Mouse (Mus musculus) liver, embryonic 13.5 days (tissue): ENCODE measurements around the gene Maff. TPM values are rescaled to one million over a fixed set of nuclear protein-coding genes. Genes with fewer than 3 reads are reported as not detected.

Source experiments
- ATAC-seq: fragments of 200-750 bp; cut with Nextera tagmentation; 2 replicates; pipeline ENCODE4 v1.8.0; 2017; ENCODE audit warnings: low read depth, mild to moderate bottlenecking, moderate number of reproducible peaks, moderate library complexity
- DNase-seq: peaks from one replicate; pipeline ENCODE4 v3.0.0; 2022
- H3K27ac ChIP-seq: fragments of 300-500 bp; sonication (generic); 2 replicates; pipeline ENCODE4 v1.5.1; 2015; ENCODE audit warnings: moderate library complexity, mild to moderate bottlenecking, inconsistent platforms
- H3K27me3 ChIP-seq: fragments of 300-500 bp; sonication (generic); 2 replicates; pipeline ENCODE4 v1.6.1; 2015; ENCODE audit warnings: mild to moderate bottlenecking, inconsistent platforms
- H3K36me3 ChIP-seq: fragments of 300-500 bp; sonication (generic); 2 replicates; pipeline ENCODE4 v1.6.1; 2015; ENCODE audit warnings: mild to moderate bottlenecking, inconsistent platforms
- H3K4me1 ChIP-seq: fragments of 300-500 bp; sonication (generic); replicated peaks from 2 replicates; pipeline ENCODE4 v1.6.1; 2015; ENCODE audit warnings: inconsistent platforms
- H3K4me2 ChIP-seq: fragments of 300-500 bp; sonication (generic); 2 replicates; pipeline ENCODE4 v1.6.1; 2015; ENCODE audit warnings: inconsistent platforms, mild to moderate bottlenecking, moderate library complexity
- H3K4me3 ChIP-seq: fragments of 300-500 bp; sonication (generic); replicated peaks from 2 replicates; pipeline ENCODE4 v1.5.1; 2015; ENCODE audit warnings: mild to moderate bottlenecking, inconsistent platforms
- H3K9ac ChIP-seq: fragments of 300-500 bp; sonication (generic); 2 replicates; pipeline ENCODE4 v1.6.1; 2015; ENCODE audit warnings: mild to moderate bottlenecking, inconsistent platforms
- H3K9me3 ChIP-seq: fragments of 300-500 bp; sonication (generic); replicated peaks from 2 replicates; pipeline ENCODE4 v1.6.1; 2016; ENCODE audit warnings: inconsistent platforms
- WGBS: fragments of 180-500 bp; shearing (Covaris S2); methylation state at CpG from one replicate; pipeline ENCODE4 v1.1.7; 2015; ENCODE audit not compliant: insufficient replicate concordance; 5-methylcytosine and 5-hydroxymethylcytosine counted together
- polyA plus RNA-seq: library from polyadenylated mRNA; unstranded; fragments of >200 nt; fragmentation: Nextera tagmentation; extraction: Ambion mirVana; gene quantifications from 2 replicates; pipeline ENCODE4 v1.2.1, GENCODE M21; 2015

The Maff gene
- polyA plus RNA-seq, 1 experiment from 2014 or later: 0.95 TPM

DNA sequence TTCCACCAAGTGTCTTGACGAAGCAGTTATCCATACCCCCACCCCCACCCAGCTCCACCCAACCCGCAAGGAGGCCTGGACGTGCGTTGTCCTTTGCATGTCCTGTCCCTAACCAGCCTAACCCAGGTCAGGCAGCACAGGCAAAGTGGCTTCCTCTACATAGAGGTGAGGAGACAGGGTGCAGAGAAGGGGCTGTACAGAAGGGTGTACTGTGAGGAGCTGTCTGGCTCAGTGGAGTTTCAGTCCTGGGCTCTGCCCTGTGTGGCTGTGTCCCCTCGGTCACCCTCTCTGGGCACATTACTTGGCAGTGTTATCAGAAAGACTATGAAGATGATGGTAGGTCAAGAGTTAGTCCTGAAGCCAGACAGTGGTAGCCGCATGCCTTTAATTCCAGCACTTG is 6.1 kb downstream of the Maff start:
- no peak for DNase-seq
- H3K4me2 ChIP-seq: no peak overlapping the region
- H3K36me3 ChIP-seq: no peaks in the 10 kb centered on the region
- no peak for ATAC-seq
- H3K27me3 ChIP-seq: peaks cover 33% of the 10 kb centered on the region
- H3K27ac ChIP-seq: no peak overlapping the region
- no peak overlapping the region for H3K4me3 ChIP-seq
- H3K4me1 ChIP-seq: peaks cover 78% of the 10 kb centered on the region
- H3K9me3 ChIP-seq: no peaks in the 10 kb centered on the region
- H3K9ac ChIP-seq: no peak overlapping the region
- 62% methylated on average over 6 of the region's 6 CpGs for WGBS

DNA sequence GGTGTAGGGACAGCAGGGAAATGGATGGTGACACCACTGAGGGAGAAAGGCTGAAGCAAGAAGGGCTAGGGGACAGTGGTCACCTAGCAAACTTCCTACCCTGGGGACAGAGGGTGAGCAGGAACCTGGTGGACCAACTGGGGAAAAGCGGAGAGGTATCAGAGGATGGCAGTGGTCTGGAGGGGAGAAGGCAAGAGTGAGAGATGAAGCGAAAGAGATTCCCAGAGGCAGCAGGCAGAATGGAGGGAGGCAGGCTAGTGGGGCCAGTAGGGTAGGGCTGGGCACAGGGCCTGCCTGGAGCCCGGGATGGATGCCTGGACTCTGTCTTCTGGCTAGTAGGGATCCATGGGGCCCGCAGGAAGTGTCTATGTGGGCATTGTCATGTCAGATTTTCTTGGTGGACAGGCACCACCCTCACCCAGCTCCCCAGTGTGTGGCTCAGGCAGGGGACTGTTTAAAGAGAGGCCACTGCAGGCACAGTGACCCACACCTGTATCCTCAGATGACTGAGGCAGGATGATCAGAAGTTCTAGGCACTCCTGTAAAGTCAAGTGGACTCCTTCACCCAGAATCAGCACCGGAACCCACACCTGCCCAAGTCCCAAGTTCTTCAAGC is 7.4 kb downstream of the Maff start:
- H3K36me3 ChIP-seq: no peaks in the 10 kb centered on the region
- WGBS: 77% methylated on average over 5 of the region's 5 CpGs
- H3K4me3 ChIP-seq: no peak overlapping the region
- H3K27me3 ChIP-seq: peaks cover 26% of the 10 kb centered on the region
- no peak overlapping the region for H3K4me2 ChIP-seq
- peaks cover 76% of the 10 kb centered on the region for H3K4me1 ChIP-seq
- no peak for ATAC-seq
- no peaks in the 10 kb centered on the region for H3K9me3 ChIP-seq
- no peak for DNase-seq
- no peak overlapping the region for H3K9ac ChIP-seq
- H3K27ac ChIP-seq: no peak overlapping the region

DNA sequence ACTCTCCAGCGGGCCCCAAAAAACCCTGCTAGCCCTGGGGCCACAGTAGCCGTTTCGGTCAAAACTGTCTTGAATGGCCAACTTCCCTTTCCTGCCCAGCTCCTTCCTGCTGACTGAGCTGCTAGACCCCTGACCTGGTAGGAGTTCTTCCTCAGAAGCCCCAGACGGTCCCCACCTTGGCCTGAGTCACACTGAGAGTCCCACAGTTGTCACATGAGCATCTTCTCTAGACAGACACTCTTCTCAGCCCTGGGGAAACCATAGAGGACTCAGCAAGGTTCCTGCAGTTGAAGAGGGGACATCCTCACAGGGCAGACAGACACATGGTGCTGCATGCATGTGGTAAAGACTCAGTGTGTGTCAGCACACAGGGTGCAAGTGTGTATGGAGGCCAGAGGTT is 8.2 kb downstream of the Maff start:
- WGBS: 35% methylated on average over 4 of the region's 4 CpGs
- ATAC-seq: no peak
- Histone ChIP-seq H3K27ac (no peak overlapping the region), H3K4me1 (peaks cover 71% of the 10 kb centered on the region), H3K36me3 (no peaks in the 10 kb centered on the region), H3K9ac (no peak overlapping the region), H3K4me3 (no peak overlapping the region), H3K9me3 (no peaks in the 10 kb centered on the region), H3K27me3 (peaks cover 19% of the 10 kb centered on the region), H3K4me2 (no peak overlapping the region)
- no peak for DNase-seq

DNA sequence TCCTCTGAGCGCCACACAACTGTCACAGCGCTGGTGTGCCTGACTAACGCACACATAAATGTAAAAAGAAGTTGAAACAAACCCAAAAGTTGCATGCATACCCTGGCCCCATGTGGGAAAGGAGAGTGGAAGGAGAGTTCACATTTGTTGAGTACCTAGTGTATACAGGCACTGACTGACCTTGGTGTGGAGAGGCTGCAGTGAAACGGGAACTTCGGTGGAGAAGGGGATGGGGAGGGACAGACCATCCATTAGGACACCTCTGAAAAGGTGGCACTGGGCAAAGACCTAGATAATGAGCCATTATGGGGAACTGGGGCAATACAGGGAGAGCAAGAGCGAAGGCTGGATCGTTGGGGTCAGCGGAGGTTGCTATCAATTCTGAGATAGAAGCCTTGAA is 10.1 kb downstream of the Maff start:
- peak overlapping the region; percentile 53 for H3K4me3 ChIP-seq
- H3K4me2 ChIP-seq: peak overlapping the region; percentile 81
- no peaks in the 10 kb centered on the region for H3K36me3 ChIP-seq
- peaks cover 19% of the 10 kb centered on the region for H3K27me3 ChIP-seq
- H3K9ac ChIP-seq: peak overlapping the region; percentile 70
- H3K4me1 ChIP-seq: peaks cover 76% of the 10 kb centered on the region
- ATAC-seq (no peak), DNase-seq (no peak)
- no peak overlapping the region for H3K27ac ChIP-seq
- 62% methylated on average over 8 of the region's 8 CpGs for WGBS
- no peaks in the 10 kb centered on the region for H3K9me3 ChIP-seq

DNA sequence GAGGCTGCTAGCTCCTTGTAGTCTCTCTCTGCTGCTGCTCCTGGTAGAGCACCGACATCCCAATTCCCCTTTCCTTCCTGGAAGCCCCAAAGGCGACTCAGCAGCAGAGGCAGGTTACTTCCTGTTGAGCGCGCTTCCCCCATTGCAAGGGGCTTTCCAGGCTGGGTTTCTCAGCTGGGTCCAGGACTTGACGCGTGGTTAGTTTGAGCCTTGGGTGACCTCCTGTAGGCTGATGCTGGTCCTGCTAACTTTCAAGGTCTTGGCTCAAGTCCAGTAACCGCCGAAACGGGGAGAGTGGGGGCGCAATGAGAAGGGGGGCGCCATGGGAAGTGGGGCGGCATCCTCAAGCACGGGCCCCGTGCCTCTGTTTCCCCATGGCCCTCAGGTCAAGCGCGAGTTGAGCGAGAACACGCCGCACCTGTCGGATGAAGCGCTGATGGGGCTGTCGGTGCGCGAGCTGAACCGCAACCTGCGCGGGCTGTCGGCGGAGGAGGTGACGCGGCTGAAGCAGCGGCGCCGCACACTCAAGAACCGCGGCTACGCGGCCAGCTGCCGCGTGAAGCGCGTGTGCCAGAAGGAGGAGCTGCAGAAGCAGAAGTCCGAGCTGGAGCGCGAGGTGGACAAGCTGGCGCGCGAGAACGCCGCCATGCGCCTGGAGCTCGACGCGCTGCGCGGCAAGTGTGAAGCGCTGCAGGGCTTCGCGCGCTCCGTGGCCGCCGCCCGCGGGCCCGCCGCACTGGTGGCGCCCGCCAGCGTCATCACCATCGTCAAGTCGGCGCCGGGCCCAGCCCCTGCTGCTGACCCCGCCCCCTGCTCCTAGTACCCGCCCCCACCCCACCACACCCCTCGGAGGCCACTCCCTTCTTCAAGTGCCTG is 10.9 kb downstream of the Maff start:
- H3K36me3 ChIP-seq: no peaks in the 10 kb centered on the region
- no peaks in the 10 kb centered on the region for H3K9me3 ChIP-seq
- H3K9ac ChIP-seq: peak overlapping the region; percentile 70
- peak overlapping the region; percentile 61; the same call in 1 of the 2 replicates for H3K27ac ChIP-seq
- WGBS: under 1% methylated on average over 72 of the region's 77 CpGs
- H3K4me1 ChIP-seq: peaks cover 69% of the 10 kb centered on the region
- ATAC-seq: peak; percentile 84
- peaks cover 19% of the 10 kb centered on the region for H3K27me3 ChIP-seq
- DNase-seq: peak; percentile 70
- peak overlapping the region; percentile 81 for H3K4me2 ChIP-seq
- H3K4me3 ChIP-seq: peak overlapping the region; percentile 53

DNA sequence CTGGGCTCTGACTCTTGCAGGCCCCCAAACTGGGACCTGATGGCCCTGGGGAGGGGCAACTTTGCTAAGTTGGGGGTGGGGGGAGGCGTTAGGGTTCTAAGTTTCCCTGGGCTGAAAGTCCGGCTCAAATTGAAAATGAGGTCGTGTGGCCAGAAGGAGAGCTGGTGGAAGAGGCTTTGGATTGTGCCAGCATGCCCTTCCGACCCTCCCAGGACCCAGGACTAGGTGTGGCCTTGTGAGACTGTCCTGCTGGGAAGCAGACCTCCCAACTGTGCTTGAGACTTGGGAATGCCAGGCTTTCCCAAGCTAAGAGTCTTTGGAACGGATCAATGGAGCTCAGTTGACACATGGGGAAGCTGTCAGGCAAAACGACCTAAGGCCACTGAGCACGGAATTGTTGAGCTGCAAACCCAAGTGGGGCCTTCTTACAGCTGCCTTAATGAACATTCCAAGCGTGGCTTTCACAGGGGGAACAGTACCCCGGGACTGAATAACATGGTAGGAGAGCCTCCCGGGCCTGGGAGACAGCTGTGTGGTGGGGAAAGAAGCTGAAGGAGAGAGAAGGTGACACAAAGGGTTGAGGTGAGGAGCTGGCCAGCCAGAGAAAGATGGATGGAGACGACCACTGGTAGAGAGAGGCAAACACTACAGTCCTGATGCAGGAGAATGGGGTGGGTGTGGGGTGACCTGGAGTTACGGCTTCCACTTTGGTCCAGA is 11.7 kb downstream of the Maff start:
- H3K36me3 ChIP-seq: 0 out of 2 replicates have a peak, but pooled peaks cover 5% of the 10 kb centered on the region
- no peak for ATAC-seq
- no peaks in the 10 kb centered on the region for H3K9me3 ChIP-seq
- peaks cover 60% of the 10 kb centered on the region for H3K4me1 ChIP-seq
- H3K9ac ChIP-seq: peak overlapping the region; percentile 70; the same call in 1 of the 2 replicates
- no peak overlapping the region for H3K27ac ChIP-seq
- WGBS: 41% methylated on average over 12 of the region's 12 CpGs
- H3K4me3 ChIP-seq: peak overlapping the region; percentile 53; the same call in 1 of the 2 replicates
- DNase-seq: no peak
- H3K27me3 ChIP-seq: peaks cover 19% of the 10 kb centered on the region
- peak overlapping the region; percentile 81 for H3K4me2 ChIP-seq

DNA sequence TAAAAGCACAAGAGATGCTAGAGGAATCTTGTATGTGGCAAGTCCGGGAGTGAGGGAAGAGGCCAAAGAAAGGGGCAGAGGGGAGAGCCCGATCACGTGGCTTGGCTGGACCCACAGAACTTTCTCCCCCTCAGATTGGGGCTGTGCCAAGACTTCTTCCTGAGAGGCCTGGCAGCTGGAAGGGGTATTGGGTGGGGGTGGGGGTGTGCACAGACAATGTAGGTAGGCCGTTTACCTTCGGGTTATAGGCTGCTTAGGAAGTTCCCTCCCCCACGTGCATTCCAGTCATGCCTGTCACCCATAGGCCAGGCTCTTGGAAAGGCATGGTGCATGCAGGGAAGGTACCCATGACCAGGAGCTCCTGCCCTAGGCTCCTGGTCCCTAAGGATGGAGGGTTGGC is 13.5 kb downstream of the Maff start:
- Histone ChIP-seq H3K4me1 (peaks cover 48% of the 10 kb centered on the region), H3K4me3 (no peak overlapping the region), H3K9me3 (no peaks in the 10 kb centered on the region), H3K9ac (no peak overlapping the region), H3K27me3 (peaks cover 19% of the 10 kb centered on the region), H3K36me3 (0 out of 2 replicates have a peak, but pooled peaks cover 5% of the 10 kb centered on the region), H3K27ac (no peak overlapping the region), H3K4me2 (no peak overlapping the region)
- WGBS: 36% methylated on average over 6 of the region's 6 CpGs
- DNase-seq (no peak), ATAC-seq (no peak)

DNA sequence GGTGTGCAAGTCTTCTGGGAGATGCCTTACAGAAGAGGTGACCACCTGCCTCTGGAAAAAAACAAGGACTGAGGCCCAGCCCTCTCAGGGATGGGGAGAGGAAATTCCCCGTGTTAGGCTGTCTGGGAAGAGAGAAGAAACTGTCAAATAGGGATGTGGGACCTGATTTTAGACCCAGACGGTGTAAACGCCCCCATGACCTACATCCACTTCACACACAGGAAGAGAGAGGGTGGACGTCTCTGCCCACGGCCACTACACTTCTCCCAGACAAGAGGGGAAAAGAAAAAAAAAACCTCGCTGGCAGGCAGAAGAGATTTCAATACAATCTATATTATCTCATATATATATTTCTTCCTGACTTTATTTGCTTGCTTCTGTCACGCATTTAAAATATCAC is 13.9 kb downstream of the Maff start:
- DNase-seq (no peak), ATAC-seq (no peak)
- H3K9me3 ChIP-seq: no peaks in the 10 kb centered on the region
- WGBS: 40% methylated on average over 7 of the region's 7 CpGs
- H3K27ac ChIP-seq: no peak overlapping the region
- 0 out of 2 replicates have a peak, but pooled peaks cover 5% of the 10 kb centered on the region for H3K36me3 ChIP-seq
- no peak overlapping the region for H3K4me2 ChIP-seq
- peaks cover 19% of the 10 kb centered on the region for H3K27me3 ChIP-seq
- no peak overlapping the region for H3K4me3 ChIP-seq
- H3K9ac ChIP-seq: no peak overlapping the region
- H3K4me1 ChIP-seq: peaks cover 48% of the 10 kb centered on the region

DNA sequence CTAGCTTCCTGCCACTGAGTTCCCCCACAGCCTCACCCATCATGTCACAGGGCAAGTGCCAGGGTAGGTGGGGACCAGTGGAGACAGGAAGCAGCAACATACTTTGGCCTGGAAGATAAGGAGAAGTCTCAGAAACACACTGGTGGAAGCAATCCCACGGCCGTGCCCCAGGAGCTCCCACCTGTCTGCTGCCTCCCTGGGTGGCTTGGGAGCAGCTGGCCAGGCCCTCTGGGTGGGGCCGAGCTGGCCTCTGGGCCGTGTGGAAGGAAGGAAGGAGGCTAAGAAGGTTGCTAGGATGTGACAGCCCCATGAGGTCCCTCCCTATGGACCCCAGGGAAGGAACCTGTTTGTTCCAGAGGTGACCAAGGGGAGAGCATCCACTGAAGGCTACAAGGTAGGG is 14.6 kb downstream of the Maff start:
- 11% methylated on average over 4 of the region's 4 CpGs for WGBS

DNA sequence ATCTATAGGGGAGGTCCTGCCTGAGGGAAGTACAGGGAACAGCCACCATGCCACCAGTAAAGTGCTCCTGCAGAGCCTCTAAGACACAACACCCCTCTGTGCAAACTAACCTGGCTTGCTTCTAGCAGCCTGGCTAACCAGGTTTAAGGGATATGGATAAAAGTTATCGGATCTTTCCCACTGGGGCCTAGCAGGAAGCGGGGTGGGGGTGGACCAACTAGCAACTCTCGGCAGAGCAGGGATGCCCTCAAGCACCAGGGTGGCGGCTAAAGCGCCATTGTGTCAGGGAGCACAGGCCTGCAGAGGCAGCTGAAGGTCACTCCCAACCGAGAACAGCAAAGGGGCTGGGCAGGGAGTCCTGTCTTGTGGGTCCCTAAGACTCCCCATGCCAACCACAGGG is 17.7 kb downstream of the Maff start:
- ATAC-seq (no peak), DNase-seq (no peak)
- Histone ChIP-seq H3K27ac (no peak overlapping the region), H3K9me3 (no peaks in the 10 kb centered on the region), H3K27me3 (no peaks in the 10 kb centered on the region), H3K4me1 (peaks cover 36% of the 10 kb centered on the region), H3K36me3 (0 out of 2 replicates have a peak, but pooled peaks cover 8% of the 10 kb centered on the region), H3K9ac (no peak overlapping the region), H3K4me3 (no peak overlapping the region), H3K4me2 (no peak overlapping the region)
- 74% methylated on average over 6 of the region's 6 CpGs for WGBS

More for the DNA sequence above, 14.6 kb downstream of the Maff start:
- Histone ChIP-seq H3K27ac (no peak overlapping the region), H3K27me3 (peaks cover 16% of the 10 kb centered on the region), H3K9ac (no peak overlapping the region), H3K4me3 (no peak overlapping the region), H3K4me2 (no peak overlapping the region), H3K36me3 (0 out of 2 replicates have a peak, but pooled peaks cover 5% of the 10 kb centered on the region), H3K9me3 (no peaks in the 10 kb centered on the region), H3K4me1 (peaks cover 44% of the 10 kb centered on the region)
- DNase-seq: no peak
- ATAC-seq: no peak

DNA sequence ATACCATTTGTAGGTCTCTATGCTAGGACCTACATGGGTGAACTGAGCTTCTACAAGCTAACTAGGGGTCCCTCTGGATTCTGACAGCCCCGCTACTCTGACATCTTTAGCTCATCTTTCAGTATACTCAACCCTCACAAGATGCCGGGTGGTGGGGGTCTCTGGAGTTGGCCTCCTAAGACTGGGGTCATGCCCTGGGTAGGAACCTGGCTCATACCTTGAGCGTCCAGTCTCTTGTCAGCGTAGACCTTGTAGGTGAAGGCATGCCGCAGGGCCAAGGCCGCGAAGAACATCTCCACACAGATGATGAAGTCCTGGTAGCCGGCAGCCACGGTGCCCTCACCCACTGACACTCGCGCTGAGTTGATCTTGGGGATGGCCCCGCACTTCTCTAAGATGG is 18.6 kb downstream of the Maff start:
- Histone ChIP-seq H3K4me1 (peaks cover 39% of the 10 kb centered on the region), H3K36me3 (0 out of 2 replicates have a peak, but pooled peaks cover 8% of the 10 kb centered on the region), H3K4me2 (no peak overlapping the region), H3K27ac (no peak overlapping the region), H3K9ac (no peak overlapping the region), H3K4me3 (no peak overlapping the region), H3K27me3 (no peaks in the 10 kb centered on the region), H3K9me3 (no peaks in the 10 kb centered on the region)
- ATAC-seq (no peak), DNase-seq (no peak)
- 90% methylated on average over 12 of the region's 12 CpGs for WGBS
